Mouse (Mus musculus): ENCODE data around the gene Slx4ip. TPM values are rescaled to one million over a fixed set of nuclear protein-coding genes. Genes with fewer than 3 reads are reported as not detected.

The Slx4ip gene
- polyA plus RNA-seq, 1 experiment from 2014 or later: 3.5 TPM

DNA sequence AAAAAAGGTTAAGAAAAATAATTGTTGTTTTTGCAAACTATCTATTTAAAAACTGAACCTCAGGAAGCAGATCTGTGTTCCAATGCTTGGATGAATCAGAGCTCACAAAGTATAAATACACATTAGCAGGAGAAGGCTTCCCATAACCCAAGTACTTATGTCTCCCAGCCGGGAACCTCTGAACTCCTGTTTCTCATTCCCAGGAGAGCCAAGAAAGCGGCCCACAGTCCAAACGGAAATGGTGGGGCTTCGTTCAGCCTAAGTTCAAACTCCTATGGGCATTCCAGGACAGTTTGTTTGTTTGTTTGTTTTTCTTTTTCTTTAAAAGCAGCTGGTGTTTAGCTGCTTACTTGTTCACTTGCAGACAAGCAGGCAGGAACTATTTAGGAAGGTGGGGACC is 187.8 kb downstream of the Slx4ip start:
- Histone ChIP-seq H3K4me1 (no peaks in the 10 kb centered on the region), H3K27ac (no peak overlapping the region), H3K4me2 (no peak overlapping the region), H3K4me3 (no peak overlapping the region), H3K27me3 (replicated peaks) (no peaks in the 10 kb centered on the region), H3K36me3 (no peaks in the 10 kb centered on the region; the same call in 1 of the 2 replicates), H3K9ac (no peak overlapping the region), H3K9me3 (replicated peaks) (no peaks in the 10 kb centered on the region)
- ATAC-seq: no peak
- 73% methylated on average over 4 of the region's 4 CpGs for WGBS (ENCODE audit: insufficient replicate concordance)

DNA sequence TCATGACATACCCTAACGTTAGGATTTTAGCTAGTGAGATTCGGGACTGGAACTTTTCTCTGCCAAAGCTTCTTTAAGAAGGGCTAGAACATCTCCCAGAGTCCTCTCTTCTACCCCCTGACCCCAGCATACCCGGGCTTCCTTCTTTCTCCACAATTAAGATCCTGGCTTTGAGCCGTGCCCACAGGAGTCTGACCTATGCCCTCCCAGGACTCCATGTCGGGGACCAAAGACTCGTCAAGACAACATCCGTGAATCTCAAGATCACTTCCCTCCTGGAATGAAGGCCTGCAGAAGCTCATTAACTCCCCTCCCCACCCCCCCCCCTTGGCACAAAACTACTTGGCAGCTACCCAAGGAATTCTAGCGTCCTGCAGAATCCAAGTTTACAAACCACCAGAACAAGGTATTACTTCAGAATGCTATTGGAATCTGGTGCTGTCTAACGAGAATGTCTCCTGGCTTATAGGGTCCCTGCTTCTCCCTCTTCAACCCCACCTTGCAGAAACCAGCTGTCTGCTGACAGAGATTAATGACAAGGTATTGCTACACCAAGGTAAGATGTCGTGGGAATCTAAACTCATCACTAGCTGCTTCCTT is 188.8 kb downstream of the Slx4ip start:
- no peaks in the 10 kb centered on the region for H3K4me1 ChIP-seq
- 58% methylated on average over 10 of the region's 10 CpGs for WGBS (ENCODE audit: insufficient replicate concordance)
- H3K4me2 ChIP-seq: no peak overlapping the region
- H3K27me3 ChIP-seq (replicated peaks): no peaks in the 10 kb centered on the region
- no peaks in the 10 kb centered on the region for H3K9me3 ChIP-seq (replicated peaks)
- ATAC-seq: no peak
- no peaks in the 10 kb centered on the region; the same call in 1 of the 2 replicates for H3K36me3 ChIP-seq
- H3K27ac ChIP-seq: no peak overlapping the region
- H3K4me3 ChIP-seq: no peak overlapping the region
- no peak overlapping the region for H3K9ac ChIP-seq

DNA sequence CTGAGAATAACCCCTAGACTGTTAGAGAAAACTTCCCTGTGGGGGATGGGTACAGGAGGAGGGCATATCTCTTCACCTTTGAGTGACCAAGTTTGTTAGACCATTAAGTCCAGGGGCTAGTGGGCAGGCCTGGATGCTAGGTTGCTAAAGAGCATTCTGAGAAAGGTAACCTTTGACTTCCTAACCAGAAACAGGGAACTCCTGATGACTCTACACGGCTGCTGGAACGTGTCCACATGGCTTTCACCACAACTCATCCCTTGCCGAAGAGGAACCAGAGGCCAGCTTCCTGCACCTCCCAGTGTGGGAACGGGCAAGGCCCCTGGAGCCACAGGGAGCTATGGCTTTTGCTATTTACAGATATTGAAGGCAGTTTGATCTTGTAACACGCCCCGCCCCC is 189.4 kb downstream of the Slx4ip start:
- Histone ChIP-seq H3K9ac (no peak overlapping the region), H3K4me1 (no peaks in the 10 kb centered on the region), H3K9me3 (replicated peaks) (no peaks in the 10 kb centered on the region), H3K4me3 (no peak overlapping the region), H3K27me3 (replicated peaks) (no peaks in the 10 kb centered on the region), H3K27ac (no peak overlapping the region), H3K4me2 (no peak overlapping the region), H3K36me3 (no peaks in the 10 kb centered on the region; the same call in 1 of the 2 replicates)
- 52% methylated on average over 6 of the region's 6 CpGs for WGBS (ENCODE audit: insufficient replicate concordance)
- ATAC-seq: no peak

DNA sequence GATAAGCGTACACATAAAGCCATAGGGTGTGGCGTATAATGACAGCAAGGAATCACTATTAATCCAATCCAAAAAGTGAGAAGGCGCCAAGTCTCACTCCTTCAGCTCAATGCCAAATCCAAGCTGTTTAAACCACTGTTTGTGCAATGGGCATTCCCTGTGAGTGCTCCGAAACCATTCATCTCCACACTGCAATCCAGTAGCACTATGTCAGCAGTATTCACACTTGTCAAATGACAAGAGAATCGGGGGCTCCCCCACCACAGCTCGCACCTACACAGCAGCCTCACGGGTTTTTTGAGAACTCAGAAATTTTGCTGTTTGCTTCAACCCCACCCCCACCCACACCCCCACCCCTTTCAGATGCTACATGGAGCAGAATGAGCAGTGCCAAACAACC is 190.0 kb downstream of the Slx4ip start:
- no peaks in the 10 kb centered on the region for H3K27me3 ChIP-seq (replicated peaks)
- H3K4me1 ChIP-seq: no peaks in the 10 kb centered on the region
- no peak overlapping the region for H3K27ac ChIP-seq
- no peaks in the 10 kb centered on the region; the same call in 1 of the 2 replicates for H3K36me3 ChIP-seq
- no peak overlapping the region for H3K9ac ChIP-seq
- ATAC-seq: no peak
- H3K4me2 ChIP-seq: no peak overlapping the region
- no peak overlapping the region for H3K4me3 ChIP-seq
- no peaks in the 10 kb centered on the region for H3K9me3 ChIP-seq (replicated peaks)
- WGBS (ENCODE audit: insufficient replicate concordance): 80% methylated on average over 7 of the region's 7 CpGs

DNA sequence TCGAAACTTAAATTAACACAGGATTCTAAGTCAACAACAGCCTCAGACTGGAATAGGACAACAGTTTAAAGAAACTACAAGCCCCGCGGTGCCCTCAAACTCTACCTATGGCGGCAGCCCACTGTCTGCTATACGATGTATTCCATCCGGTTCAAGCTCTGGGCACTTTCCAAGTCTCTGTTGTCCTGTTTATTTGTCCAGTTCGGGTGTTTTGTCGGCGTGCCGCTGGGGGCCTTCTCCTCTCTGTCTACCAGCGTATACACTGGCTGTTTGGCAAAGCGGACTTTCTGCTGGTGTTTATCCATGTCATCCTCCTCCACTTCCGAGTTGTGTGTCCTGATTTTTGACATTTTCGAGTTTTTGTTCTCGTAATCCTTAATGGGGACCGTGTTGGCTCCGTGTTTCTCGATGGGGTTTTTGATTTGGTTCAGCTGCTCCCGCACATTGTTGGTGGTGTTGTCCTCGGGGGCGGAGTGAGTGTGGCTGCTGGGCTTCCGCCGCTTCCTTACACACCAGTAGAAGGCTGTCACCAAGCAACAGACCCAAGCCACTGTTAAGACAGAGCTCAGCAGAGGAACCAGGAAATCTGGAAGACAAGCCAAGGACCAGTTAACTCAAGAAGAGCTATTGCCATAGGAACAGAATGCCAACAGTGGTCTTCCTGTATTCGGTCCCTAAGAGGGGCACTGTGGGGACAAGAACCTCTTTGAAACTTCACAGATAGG is 192.0 kb downstream of the Slx4ip start:
- ATAC-seq: no peak
- H3K4me1 ChIP-seq: no peaks in the 10 kb centered on the region
- no peak overlapping the region for H3K4me2 ChIP-seq
- no peak overlapping the region for H3K27ac ChIP-seq
- no peaks in the 10 kb centered on the region for H3K9me3 ChIP-seq (replicated peaks)
- no peak overlapping the region for H3K9ac ChIP-seq
- H3K36me3 ChIP-seq: no peaks in the 10 kb centered on the region; the same call in 1 of the 2 replicates
- no peak overlapping the region for H3K4me3 ChIP-seq
- no peaks in the 10 kb centered on the region for H3K27me3 ChIP-seq (replicated peaks)
- WGBS (ENCODE audit: insufficient replicate concordance): 80% methylated on average over 24 of the region's 24 CpGs

DNA sequence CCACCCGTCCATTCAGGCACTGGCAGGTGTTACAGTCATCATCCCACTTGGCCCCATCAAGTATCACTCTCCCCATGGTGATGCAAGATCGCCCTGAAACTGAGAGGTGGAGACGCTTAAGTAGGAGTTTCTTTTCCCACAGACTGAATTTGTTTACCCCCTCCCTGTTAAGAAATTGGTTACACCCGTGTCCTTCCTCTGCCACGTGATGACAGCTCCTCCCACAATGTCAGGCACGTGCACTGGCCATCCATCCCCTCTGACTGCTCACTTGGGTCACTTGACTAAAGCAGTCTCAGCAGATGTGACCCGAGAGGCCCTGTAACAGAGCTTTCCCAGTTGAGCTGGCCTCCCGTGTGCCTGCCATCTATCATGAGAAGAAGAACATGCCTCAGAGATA is 194.2 kb downstream of the Slx4ip start:
- no peak overlapping the region for H3K4me2 ChIP-seq
- ATAC-seq: no peak
- H3K9ac ChIP-seq: no peak overlapping the region
- H3K36me3 ChIP-seq: no peaks in the 10 kb centered on the region; the same call in 1 of the 2 replicates
- no peaks in the 10 kb centered on the region for H3K4me1 ChIP-seq
- no peaks in the 10 kb centered on the region for H3K9me3 ChIP-seq (replicated peaks)
- WGBS (ENCODE audit: insufficient replicate concordance): 58% methylated on average over 8 of the region's 8 CpGs
- no peaks in the 10 kb centered on the region for H3K27me3 ChIP-seq (replicated peaks)
- H3K27ac ChIP-seq: no peak overlapping the region
- H3K4me3 ChIP-seq: no peak overlapping the region

DNA sequence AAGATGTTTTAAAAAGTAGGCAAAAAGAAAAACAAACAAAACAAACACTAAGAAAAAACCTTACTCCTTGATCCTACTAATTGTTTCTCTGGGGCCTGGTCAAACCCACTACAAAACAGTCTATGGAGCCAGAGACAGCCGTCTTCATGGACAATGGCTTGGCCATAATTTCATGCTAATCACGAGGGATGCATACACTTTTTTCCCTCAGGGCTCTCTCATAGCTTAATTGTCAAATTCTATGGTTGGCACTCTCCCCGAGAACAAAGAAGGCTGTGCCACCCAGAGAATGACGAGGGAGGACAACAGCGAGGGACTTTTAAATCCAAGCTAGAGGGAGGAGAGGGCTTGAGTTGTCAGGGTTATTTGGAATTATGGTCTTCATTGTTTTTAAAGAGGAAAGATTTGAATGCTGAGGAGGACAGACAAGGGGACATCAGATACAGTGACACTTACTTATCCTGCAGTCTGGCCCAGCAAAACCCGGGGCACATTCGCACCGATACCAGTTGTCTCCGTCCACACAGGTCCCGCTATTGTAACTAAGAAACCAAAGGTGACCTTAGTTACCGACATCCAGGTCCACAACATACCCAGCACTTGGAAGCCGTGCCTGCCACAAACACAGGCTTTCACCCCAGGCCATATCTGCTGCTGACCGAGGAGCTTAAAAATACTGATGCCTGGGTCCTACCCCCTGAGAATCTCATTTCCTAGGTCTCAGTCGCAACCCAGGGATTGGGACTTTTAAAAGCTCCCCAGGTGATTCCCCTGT is 195.8 kb downstream of the Slx4ip start:
- ATAC-seq: no peak
- no peak overlapping the region for H3K27ac ChIP-seq
- H3K4me2 ChIP-seq: no peak overlapping the region
- H3K9ac ChIP-seq: no peak overlapping the region
- no peaks in the 10 kb centered on the region for H3K36me3 ChIP-seq
- no peaks in the 10 kb centered on the region for H3K4me1 ChIP-seq
- no peaks in the 10 kb centered on the region for H3K9me3 ChIP-seq (replicated peaks)
- WGBS (ENCODE audit: insufficient replicate concordance): 84% methylated on average over 14 of the region's 14 CpGs
- H3K4me3 ChIP-seq: no peak overlapping the region
- no peaks in the 10 kb centered on the region for H3K27me3 ChIP-seq (replicated peaks)

DNA sequence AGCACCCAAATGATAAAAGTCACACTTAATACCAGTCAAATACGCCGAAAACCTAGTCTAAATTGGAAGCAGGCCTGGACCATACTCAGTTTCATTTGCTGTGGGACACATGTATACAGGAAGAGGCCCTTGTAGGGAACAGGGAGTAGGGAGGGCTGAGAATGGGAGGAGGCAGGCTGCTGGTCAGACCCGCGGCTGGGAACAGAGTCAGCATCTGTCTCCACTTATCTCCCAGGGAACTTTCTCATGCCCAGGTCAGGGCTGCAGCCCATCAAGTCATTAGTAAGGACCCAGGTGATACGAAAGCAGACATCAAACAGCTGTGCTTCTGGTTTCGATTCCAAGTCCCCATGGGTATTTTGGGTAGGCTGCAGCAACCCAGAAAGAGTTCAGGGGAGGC is 196.7 kb downstream of the Slx4ip start:
- Histone ChIP-seq H3K4me2 (no peak overlapping the region), H3K4me3 (no peak overlapping the region), H3K9ac (no peak overlapping the region), H3K9me3 (replicated peaks) (no peaks in the 10 kb centered on the region), H3K27me3 (replicated peaks) (no peaks in the 10 kb centered on the region), H3K27ac (no peak overlapping the region), H3K36me3 (no peaks in the 10 kb centered on the region), H3K4me1 (no peaks in the 10 kb centered on the region)
- WGBS (ENCODE audit: insufficient replicate concordance): 66% methylated on average over 6 of the region's 6 CpGs
- no peak for ATAC-seq

DNA sequence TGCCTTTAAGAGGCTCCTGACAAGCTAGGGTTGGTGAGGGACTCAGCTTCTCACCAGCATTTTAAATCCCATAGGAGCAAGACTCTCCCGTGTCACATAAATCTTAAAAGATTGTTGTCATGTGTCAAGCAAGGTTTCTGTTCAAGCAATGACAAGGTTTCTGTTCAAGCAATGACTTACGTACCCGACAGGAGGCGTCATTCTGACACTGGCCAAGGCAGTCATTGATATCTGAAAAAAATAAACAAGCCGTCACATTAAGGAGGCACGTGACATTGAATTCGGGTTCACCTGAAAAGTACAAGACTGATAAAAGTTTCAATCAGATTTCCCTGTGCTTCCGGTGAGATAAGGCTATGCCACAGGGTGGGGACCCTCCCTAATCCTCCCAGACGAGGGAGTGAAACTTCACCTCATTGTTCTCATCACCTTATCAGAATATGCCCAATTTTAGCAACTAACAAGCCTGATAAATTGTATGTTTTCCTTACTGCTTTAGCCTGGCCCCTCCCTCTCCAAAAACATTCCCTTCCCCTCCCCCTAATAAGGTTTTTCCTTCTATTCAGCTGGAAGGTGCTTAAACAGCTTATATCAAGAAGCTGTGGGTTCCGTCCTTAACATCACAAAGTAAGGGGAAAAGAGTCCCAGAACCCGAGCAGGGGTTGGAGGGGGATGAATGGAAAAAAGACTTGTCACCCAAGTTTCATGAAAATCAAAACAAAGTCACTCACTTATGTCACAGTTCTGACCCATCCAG is 200.9 kb downstream of the Slx4ip start:
- H3K9me3 ChIP-seq (replicated peaks): no peaks in the 10 kb centered on the region
- no peaks in the 10 kb centered on the region for H3K36me3 ChIP-seq
- WGBS (ENCODE audit: insufficient replicate concordance): 57% methylated on average over 11 of the region's 11 CpGs
- ATAC-seq: no peak
- H3K9ac ChIP-seq: no peak overlapping the region
- no peak overlapping the region for H3K4me2 ChIP-seq
- H3K4me1 ChIP-seq: no peaks in the 10 kb centered on the region
- no peaks in the 10 kb centered on the region for H3K27me3 ChIP-seq (replicated peaks)
- H3K27ac ChIP-seq: no peak overlapping the region
- H3K4me3 ChIP-seq: no peak overlapping the region

DNA sequence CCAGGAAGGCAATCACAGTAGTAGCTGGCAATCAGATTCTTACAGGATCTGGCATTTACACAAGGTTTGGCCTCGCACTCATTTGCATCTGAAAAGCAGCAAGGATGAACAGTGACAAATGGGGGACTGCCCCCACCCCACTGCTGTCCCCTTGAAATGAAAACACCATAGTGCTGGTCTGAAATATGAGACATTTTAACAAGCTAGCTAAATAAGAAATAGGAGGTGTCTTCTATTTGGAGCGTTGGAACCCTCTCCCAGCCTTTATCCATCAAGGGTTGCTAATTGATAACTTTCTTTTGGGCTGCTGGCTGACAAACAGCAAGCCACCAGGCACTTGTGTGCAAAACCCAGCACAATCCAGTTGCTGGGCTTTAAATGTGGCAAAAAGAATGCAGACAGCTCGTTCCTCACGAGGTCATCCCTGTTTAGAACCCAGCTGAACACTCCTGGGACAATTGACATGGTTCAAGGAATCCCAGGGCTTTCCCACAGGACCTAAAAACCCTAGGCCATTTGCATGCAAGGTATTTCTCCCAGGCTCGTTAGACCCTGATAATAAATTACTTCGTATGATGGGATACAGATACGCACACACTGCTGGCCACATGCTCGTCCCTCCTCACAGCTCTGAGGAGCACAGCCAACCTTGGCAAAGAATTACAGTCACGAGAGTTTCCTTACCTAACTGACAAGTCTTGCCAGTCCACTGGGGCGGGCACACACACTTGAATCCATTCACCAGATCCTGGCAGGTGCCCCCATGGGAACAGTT is 201.7 kb downstream of the Slx4ip start:
- H3K9ac ChIP-seq: no peak overlapping the region
- no peak overlapping the region for H3K4me2 ChIP-seq
- H3K4me1 ChIP-seq: no peaks in the 10 kb centered on the region
- H3K27me3 ChIP-seq (replicated peaks): no peaks in the 10 kb centered on the region
- no peaks in the 10 kb centered on the region for H3K36me3 ChIP-seq
- WGBS (ENCODE audit: insufficient replicate concordance): 59% methylated on average over 10 of the region's 10 CpGs
- H3K27ac ChIP-seq: no peak overlapping the region
- H3K9me3 ChIP-seq (replicated peaks): no peaks in the 10 kb centered on the region
- ATAC-seq: no peak
- no peak overlapping the region for H3K4me3 ChIP-seq

DNA sequence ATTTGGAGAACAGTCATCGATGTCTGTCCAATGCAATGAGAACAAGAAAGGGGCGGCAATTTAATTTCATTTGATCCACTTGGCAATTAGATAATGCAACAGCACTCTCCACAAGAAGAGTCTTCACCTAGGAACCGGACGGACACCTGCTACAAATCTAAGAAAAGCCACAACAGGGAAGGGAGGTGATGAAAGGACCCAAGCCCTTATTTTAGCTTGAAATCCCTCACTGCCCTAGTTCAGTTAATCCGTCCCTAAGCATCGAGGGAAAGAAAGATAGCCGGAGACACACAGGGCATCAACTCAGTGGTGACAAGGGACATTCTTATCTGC is 202.2 kb downstream of the Slx4ip start:
- H3K27me3 ChIP-seq (replicated peaks): no peaks in the 10 kb centered on the region
- no peak overlapping the region for H3K27ac ChIP-seq
- ATAC-seq: no peak
- 72% methylated on average over 7 of the region's 7 CpGs for WGBS (ENCODE audit: insufficient replicate concordance)
- H3K4me3 ChIP-seq: no peak overlapping the region
- no peak overlapping the region for H3K4me2 ChIP-seq
- no peaks in the 10 kb centered on the region for H3K36me3 ChIP-seq
- no peaks in the 10 kb centered on the region for H3K4me1 ChIP-seq
- H3K9ac ChIP-seq: no peak overlapping the region
- H3K9me3 ChIP-seq (replicated peaks): no peaks in the 10 kb centered on the region
